Mouse (Mus musculus) lung, embryonic 15.5 days (tissue): ENCODE measurements around the gene Anapc2. TPM values are rescaled to one million over a fixed set of nuclear protein-coding genes. Genes with fewer than 3 reads are reported as not detected.
"Not testable (repeated sequence)": the region's sequence is repeated elsewhere in the genome, so short reads cannot be mapped to it uniquely, and the experiment has no call there.

ENCODE experiments used
- ATAC-seq: fragments of 200-750 bp; cut with Nextera tagmentation; 2 replicates; pipeline ENCODE4 v1.8.0; 2017; ENCODE audit warnings: moderate number of reproducible peaks, borderline replicate concordance; ENCODE audit not compliant: low FRiP score, low TSS enrichment; ENCODE audit errors: extremely low read depth
- H3K27ac ChIP-seq: fragments of 300-500 bp; sonication (generic); 2 replicates; pipeline ENCODE4 v1.5.1; 2015; ENCODE audit warnings: moderate library complexity, mild to moderate bottlenecking, inconsistent platforms
- H3K27me3 ChIP-seq: fragments of 300-500 bp; sonication (generic); 2 replicates; pipeline ENCODE4 v1.6.1; 2015; ENCODE audit warnings: inconsistent platforms
- H3K36me3 ChIP-seq: fragments of 300-500 bp; sonication (generic); 2 replicates; pipeline ENCODE4 v1.6.1; 2015; ENCODE audit warnings: inconsistent platforms
- H3K4me1 ChIP-seq: fragments of 300-500 bp; sonication (generic); 2 replicates; pipeline ENCODE4 v1.6.1; 2015; ENCODE audit warnings: inconsistent platforms
- H3K4me2 ChIP-seq: fragments of 300-500 bp; sonication (generic); 2 replicates; pipeline ENCODE4 v1.6.1; 2015; ENCODE audit warnings: inconsistent platforms, mild to moderate bottlenecking, moderate library complexity
- H3K4me3 ChIP-seq: fragments of 300-500 bp; sonication (generic); 2 replicates; pipeline ENCODE4 v1.5.1; 2015; ENCODE audit warnings: mild to moderate bottlenecking, inconsistent platforms
- H3K9ac ChIP-seq: fragments of 300-500 bp; sonication (generic); 2 replicates; pipeline ENCODE4 v1.6.1; 2015; ENCODE audit warnings: inconsistent platforms
- H3K9me3 ChIP-seq: fragments of 300-500 bp; sonication (generic); 2 replicates; pipeline ENCODE4 v1.6.1; 2016; ENCODE audit warnings: inconsistent platforms
- WGBS: fragments of 180-500 bp; shearing (Covaris S2); methylation state at CpG from one replicate; pipeline ENCODE4 v1.1.7; 2015; 5-methylcytosine and 5-hydroxymethylcytosine counted together
- polyA plus RNA-seq: library from polyadenylated mRNA; unstranded; fragments of >200 nt; fragmentation: Nextera tagmentation; extraction: Ambion mirVana; gene quantifications from 2 replicates; pipeline ENCODE4 v1.2.1, GENCODE M21; 2015

Anapc2 gene
- polyA plus RNA-seq, 1 experiment from 2014 or later = 136 TPM

GRCm38 (mm10) chr2:25242101-25242506 is 30.2 kb upstream of the Anapc2 start, which contains the start of the genes Rnf208 and Cysrt1:
Gene Rnf208 (plus strand): TSS chr2:25242255.
Gene Cysrt1 (minus strand): TSS chr2:25242452.
- Histone ChIP-seq H3K4me2 (peak within 1 kb of the TSS; percentile 97), H3K9me3 (no peaks in the 10 kb centered on the region), H3K9ac (peak within 1 kb of the TSS; percentile 42), H3K27ac (no peak within 1 kb of the TSS), H3K4me3 (peak within 1 kb of the TSS; percentile 50), H3K4me1 (peaks cover 27% of the 10 kb centered on the region), H3K27me3 (peaks cover 25% of the 10 kb centered on the region), H3K36me3 (no peaks in the 10 kb centered on the region)
- ATAC-seq = no peak
- WGBS = under 1% methylated on average over 34 of the region's 59 CpGs

GRCm38 (mm10) chr2:25243342-25243741 is 28.9 kb upstream of the Anapc2 start:
- WGBS = 66% methylated on average over 8 of the region's 8 CpGs
- no peak for ATAC-seq
- H3K9ac ChIP-seq = no peak overlapping the region
- H3K4me1 ChIP-seq = peaks cover 27% of the 10 kb centered on the region
- H3K9me3 ChIP-seq = no peaks in the 10 kb centered on the region
- H3K4me3 ChIP-seq = no peak overlapping the region
- peaks cover 6% of the 10 kb centered on the region; the same call in 1 of the 2 replicates for H3K36me3 ChIP-seq
- H3K27ac ChIP-seq = no peak overlapping the region
- H3K27me3 ChIP-seq = peaks cover 25% of the 10 kb centered on the region
- no peak overlapping the region for H3K4me2 ChIP-seq

- no peak overlapping the region for H3K9ac ChIP-seq
- H3K9me3 ChIP-seq = no peaks in the 10 kb centered on the region
- H3K4me2 ChIP-seq = no peak overlapping the region
- WGBS = 82% methylated on average over 4 of the region's 4 CpGs
- no peak for ATAC-seq
- H3K27ac ChIP-seq = no peak overlapping the region
- H3K36me3 ChIP-seq = peaks cover 13% of the 10 kb centered on the region; the same call in 1 of the 2 replicates
- H3K4me3 ChIP-seq = no peak overlapping the region
- peaks cover 27% of the 10 kb centered on the region for H3K4me1 ChIP-seq
- H3K27me3 ChIP-seq = peaks cover 25% of the 10 kb centered on the region
Measured at GRCm38 (mm10) chr2:25244144-25244543, 28.1 kb upstream of the Anapc2 start.

GRCm38 (mm10) chr2:25246183-25247072 is 25.9 kb upstream of the Anapc2 start, which contains the start of gene AL732309.1:
Gene AL732309.1 (minus strand): TSS chr2:25246863.
- no peak within 1 kb of the TSS for H3K9ac ChIP-seq
- WGBS = 77% methylated on average over 10 of the region's 10 CpGs
- no peaks in the 10 kb centered on the region for H3K9me3 ChIP-seq
- H3K36me3 ChIP-seq = peaks cover 31% of the 10 kb centered on the region; the same call in 1 of the 2 replicates
- no peak for ATAC-seq
- peaks cover 15% of the 10 kb centered on the region for H3K4me1 ChIP-seq
- H3K27ac ChIP-seq = no peak within 1 kb of the TSS
- no peak within 1 kb of the TSS for H3K4me3 ChIP-seq
- H3K4me2 ChIP-seq = no peak within 1 kb of the TSS
- H3K27me3 ChIP-seq = peaks cover 21% of the 10 kb centered on the region

GRCm38 (mm10) chr2:25252331-25252730 is 19.9 kb upstream of the Anapc2 start:
- no peak overlapping the region for H3K9ac ChIP-seq
- H3K4me1 ChIP-seq = peaks cover 21% of the 10 kb centered on the region
- no peak overlapping the region for H3K4me3 ChIP-seq
- WGBS = 89% methylated on average over 1 of the region's 1 CpGs
- ATAC-seq = no peak
- H3K36me3 ChIP-seq = peaks cover 34% of the 10 kb centered on the region; the same call in 1 of the 2 replicates
- no peak overlapping the region for H3K4me2 ChIP-seq
- H3K27me3 ChIP-seq = no peaks in the 10 kb centered on the region
- no peaks in the 10 kb centered on the region for H3K9me3 ChIP-seq
- H3K27ac ChIP-seq = no peak overlapping the region

- H3K27me3 ChIP-seq = no peaks in the 10 kb centered on the region
- peaks cover 21% of the 10 kb centered on the region for H3K4me1 ChIP-seq
- peak within 1 kb of the TSS; percentile 54 for H3K27ac ChIP-seq
- H3K9ac ChIP-seq = peak within 1 kb of the TSS; percentile 71
- ATAC-seq = peak; percentile 89
- peaks cover 12% of the 10 kb centered on the region; the same call in 1 of the 2 replicates for H3K36me3 ChIP-seq
- no peaks in the 10 kb centered on the region for H3K9me3 ChIP-seq
- H3K4me3 ChIP-seq = peak within 1 kb of the TSS; percentile 71
- peak within 1 kb of the TSS; percentile 93 for H3K4me2 ChIP-seq
- 0% methylated on average over 39 of the region's 39 CpGs for whole genome bisulfite sequencing
Measured at GRCm38 (mm10) chr2:25255284-25255779, 16.9 kb upstream of the Anapc2 start, which contains the start of gene Tmem203. Gene Tmem203 (plus strand): TSS chr2:25255439.

GRCm38 (mm10) chr2:25256443-25257109 is 15.7 kb upstream of the Anapc2 start:
- peaks cover 21% of the 10 kb centered on the region for H3K4me1 ChIP-seq
- H3K4me3 ChIP-seq = peak overlapping the region; percentile 71
- not testable (repeated sequence) for ATAC-seq, H3K27me3 ChIP-seq, H3K36me3 ChIP-seq, H3K9me3 ChIP-seq, H3K27ac ChIP-seq
- 53% methylated on average over 12 of the region's 12 CpGs for WGBS
- H3K4me2 ChIP-seq = peak overlapping the region; percentile 93
- H3K9ac ChIP-seq = peak overlapping the region; percentile 71; the same call in 1 of the 2 replicates

GRCm38 (mm10) chr2:25257250-25257649 is 15.0 kb upstream of the Anapc2 start:
- H3K36me3 ChIP-seq, H3K9me3 ChIP-seq, H3K4me2 ChIP-seq, H3K4me3 ChIP-seq, H3K27me3 ChIP-seq, H3K9ac ChIP-seq, ATAC-seq, H3K27ac ChIP-seq: not testable (repeated sequence)
- 84% methylated on average over 5 of the region's 5 CpGs for WGBS
- H3K4me1 ChIP-seq = peaks cover 24% of the 10 kb centered on the region

GRCm38 (mm10) chr2:25258887-25259286 is 13.4 kb upstream of the Anapc2 start:
- 61% methylated on average over 2 of the region's 2 CpGs for WGBS
- Histone ChIP-seq H3K27me3 (peaks cover 8% of the 10 kb centered on the region), H3K4me3 (no peak overlapping the region), H3K36me3 (no peaks in the 10 kb centered on the region), H3K27ac (no peak overlapping the region), H3K4me2 (no peak overlapping the region), H3K9me3 (no peaks in the 10 kb centered on the region), H3K4me1 (peaks cover 35% of the 10 kb centered on the region), H3K9ac (no peak overlapping the region)
- no peak for ATAC-seq

GRCm38 (mm10) chr2:25261870-25262269 is 10.4 kb upstream of the Anapc2 start:
- peak overlapping the region; percentile 70 for H3K4me3 ChIP-seq
- H3K4me2 ChIP-seq = peak overlapping the region; percentile 99
- no peak overlapping the region for H3K27ac ChIP-seq
- H3K36me3 ChIP-seq = no peaks in the 10 kb centered on the region
- no peak for ATAC-seq
- H3K4me1 ChIP-seq = peaks cover 42% of the 10 kb centered on the region
- H3K27me3 ChIP-seq = peaks cover 13% of the 10 kb centered on the region
- H3K9me3 ChIP-seq = no peaks in the 10 kb centered on the region
- 43% methylated on average over 12 of the region's 12 CpGs for WGBS
- H3K9ac ChIP-seq = peak overlapping the region; percentile 21; the same call in 1 of the 2 replicates

GRCm38 (mm10) chr2:25262291-25262767 is 9.9 kb upstream of the Anapc2 start, which contains the start of gene Tprn:
Gene Tprn (plus strand): TSS chr2:25262618.
- H3K9ac ChIP-seq = peak within 1 kb of the TSS; percentile 60
- WGBS = under 1% methylated on average over 39 of the region's 39 CpGs
- no peaks in the 10 kb centered on the region for H3K36me3 ChIP-seq
- H3K27me3 ChIP-seq = peaks cover 13% of the 10 kb centered on the region
- H3K4me2 ChIP-seq = peak within 1 kb of the TSS; percentile 99
- H3K4me3 ChIP-seq = peak within 1 kb of the TSS; percentile 70
- ATAC-seq = peak; percentile 98
- no peaks in the 10 kb centered on the region for H3K9me3 ChIP-seq
- 0 out of 2 replicates have a peak within 1 kb of the TSS, but pooled peaks have one; percentile 34 for H3K27ac ChIP-seq
- H3K4me1 ChIP-seq = peaks cover 39% of the 10 kb centered on the region
